Mouse (Mus musculus) MEL (cell line): Measurements from ENCODE around the gene Syap1.

Experiments used
- CTCF ChIP-seq, 3 experiments: IDR thresholded peaks in 2 of 3; conservative IDR thresholded peaks in 1 of 3; 2 replicates each; pipeline ENCODE4 v1.5.1; 2011 to 2012; ENCODE audit warnings: low read length in 3 of 3, low read depth in 2 of 3, mild to moderate bottlenecking in 2 of 3, improper control_type of control experiment in 1 of 3, inconsistent platforms in 1 of 3, mixed read lengths in 1 of 3, moderate library complexity in 1 of 3; ENCODE audit not compliant: control insufficient read depth in 1 of 3, insufficient read depth in 1 of 3, poor library complexity in 1 of 3, severe bottlenecking in 1 of 3
- E2F4 ChIP-seq: IDR thresholded peaks from 2 replicates; pipeline ENCODE4 v1.6.1; 2011; ENCODE audit warnings: low read depth, low read length, improper control_type of control experiment, borderline replicate concordance
- EP300 ChIP-seq, 2 experiments: IDR thresholded peaks; 2 replicates each; pipeline ENCODE4 v1.6.1; 2011; ENCODE audit warnings: improper control_type of control experiment in 2 of 2, low read length in 2 of 2, low read depth in 1 of 2, mild to moderate bottlenecking in 1 of 2
- ETS1 ChIP-seq: IDR thresholded peaks from 2 replicates; pipeline ENCODE4 v1.6.1; 2012; ENCODE audit warnings: low read depth, mild to moderate bottlenecking, inconsistent platforms, low read length, improper control_type of control experiment, moderate library complexity
- MAZ ChIP-seq: IDR thresholded peaks from 2 replicates; pipeline ENCODE4 v1.6.1; 2012; ENCODE audit warnings: low read depth, mild to moderate bottlenecking, inconsistent platforms, low read length, improper control_type of control experiment
- POLR2A ChIP-seq, 2 experiments: IDR thresholded peaks; 2 replicates each; pipeline ENCODE4 v1.6.1; 2011 to 2012; ENCODE audit warnings: low read length in 2 of 2, mild to moderate bottlenecking in 2 of 2, control low read depth in 1 of 2, improper control_type of control experiment in 1 of 2, low read depth in 1 of 2, moderate library complexity in 1 of 2; ENCODE audit not compliant: control insufficient read depth in 1 of 2, insufficient read depth in 1 of 2, poor library complexity in 1 of 2
- POLR2AphosphoS5 ChIP-seq: IDR thresholded peaks from 2 replicates; pipeline ENCODE4 v1.6.1; 2012; ENCODE audit warnings: low read depth, borderline replicate concordance, mild to moderate bottlenecking, inconsistent platforms, low read length, moderate library complexity, mixed read lengths
- RAD21 ChIP-seq: IDR thresholded peaks from 2 replicates; pipeline ENCODE4 v1.6.1; 2011; ENCODE audit warnings: mild to moderate bottlenecking, low read depth, low read length, improper control_type of control experiment
- SMC3 ChIP-seq: IDR thresholded peaks from 2 replicates; pipeline ENCODE4 v1.6.1; 2011; ENCODE audit warnings: low read depth, low read length, improper control_type of control experiment
- TAL1 ChIP-seq: IDR thresholded peaks from 2 replicates; pipeline ENCODE4 v1.6.1; 2012; ENCODE audit warnings: mild to moderate bottlenecking, inconsistent platforms, low read length, moderate library complexity, mixed read lengths
- TBP ChIP-seq: IDR thresholded peaks from 2 replicates; pipeline ENCODE4 v1.8.0; 2011; ENCODE audit warnings: low read depth, low read length, improper control_type of control experiment
- ZC3H11A ChIP-seq: IDR thresholded peaks from 2 replicates; pipeline ENCODE4 v1.6.1; 2012; ENCODE audit warnings: low read depth, mild to moderate bottlenecking, inconsistent platforms, low read length, improper control_type of control experiment
- ZMIZ1 ChIP-seq: IDR thresholded peaks from 2 replicates; pipeline ENCODE4 v1.6.1; 2012; ENCODE audit warnings: low read depth, mild to moderate bottlenecking, inconsistent platforms, low read length, improper control_type of control experiment, moderate library complexity

GRCm38 (mm10) chrX:162829203-162829708 is 59.0 kb downstream of the Syap1 start, which contains the start of gene Txlng:
- TF ChIP-seq EP300 (IDR thresholded peaks at IDR 0.05; ENCODE audit: low read depth in 1 of 2, low read length in 2 of 2) (peak in 1 of 2 experiments; percentile 58; a peak in 1 of 4 replicates), ZC3H11A (no peak), MAZ (no peak; the same call in 1 of the 2 replicates), CTCF (IDR thresholded peaks at IDR 0.05 in 2 of 3, conservative IDR thresholded peaks at IDR 0.05 in 1 of 3; ENCODE audit: control insufficient read depth in 1 of 3, insufficient read depth in 1 of 3, low read depth in 2 of 3, low read length in 3 of 3, poor library complexity in 1 of 3, severe bottlenecking in 1 of 3) (no peak), TBP (peak; percentile 90), POLR2A (IDR thresholded peaks at IDR 0.05; ENCODE audit: control insufficient read depth in 1 of 2, insufficient read depth in 1 of 2, low read depth in 1 of 2, low read length in 2 of 2, poor library complexity in 1 of 2) (peak; percentile 94 to 95), SMC3 (no peak), TAL1 (no peak), ZMIZ1 (peak; percentile 94), RAD21 (no peak), E2F4 (no peak), POLR2AphosphoS5 (peak; percentile 78; the same call in 1 of the 2 replicates), ETS1 (no peak; the same call in 1 of the 2 replicates)
